Mouse (Mus musculus) liver, postnatal 0 days (tissue): ENCODE results near the gene Serpina3n. TPM values are rescaled to one million over a fixed set of nuclear protein-coding genes. Genes with fewer than 3 reads are reported as not detected.
A peak's percentile ranks its signal among the peaks of the same experiment; 100 is the strongest.

ENCODE experiments used
- ATAC-seq: fragments of 200-750 bp; cut with Nextera tagmentation; 2 replicates; pipeline ENCODE4 v1.8.0; 2017; ENCODE audit warnings: mild to moderate bottlenecking, moderate library complexity
- DNase-seq: peaks from one replicate; pipeline ENCODE4 v3.0.0-alpha.2; 2016
- H3K27ac ChIP-seq: fragments of 300-500 bp; sonication (generic); 2 replicates; pipeline ENCODE4 v1.5.1; 2014; ENCODE audit warnings: antibody characterized with exemption, moderate library complexity, mild to moderate bottlenecking, low read depth
- H3K27me3 ChIP-seq: fragments of 300-500 bp; sonication (generic); 2 replicates; pipeline ENCODE4 v1.6.1; 2014; ENCODE audit warnings: low read length, control low read depth, mixed read lengths; ENCODE audit not compliant: insufficient read depth
- H3K36me3 ChIP-seq: fragments of 300-500 bp; sonication (generic); replicated peaks from 2 replicates; pipeline ENCODE4 v1.6.1; 2014; ENCODE audit warnings: mild to moderate bottlenecking, control low read depth, low read length, moderate library complexity, mixed read lengths; ENCODE audit not compliant: insufficient read depth
- H3K4me1 ChIP-seq: fragments of 300-500 bp; sonication (generic); 2 replicates; pipeline ENCODE4 v1.6.1; 2014; ENCODE audit warnings: antibody characterized with exemption, mild to moderate bottlenecking, control low read depth; ENCODE audit not compliant: insufficient read depth
- H3K4me2 ChIP-seq: fragments of 300-500 bp; sonication (generic); 2 replicates; pipeline ENCODE4 v1.6.1; 2014; ENCODE audit warnings: low read depth, mild to moderate bottlenecking, low read length, moderate library complexity, mixed read lengths
- H3K4me3 ChIP-seq: fragments of 300-500 bp; sonication (generic); 2 replicates; pipeline ENCODE4 v1.5.1; 2014; ENCODE audit warnings: low read depth, low read length
- H3K9ac ChIP-seq: fragments of 300-500 bp; sonication (generic); replicated peaks from 2 replicates; pipeline ENCODE4 v1.6.1; 2014; ENCODE audit warnings: mild to moderate bottlenecking, moderate library complexity
- H3K9me3 ChIP-seq: fragments of 300-500 bp; sonication (generic); 2 replicates; pipeline ENCODE4 v1.6.1; 2016; ENCODE audit warnings: mild to moderate bottlenecking, control low read depth, low read length, mixed read lengths
- CTCF ChIP-seq: sonication (generic); IDR thresholded peaks from 2 replicates; pipeline ENCODE4 v1.5.1; 2016; ENCODE audit warnings: antibody characterized with exemption, low read depth
- EP300 ChIP-seq: IDR thresholded peaks from 2 replicates; pipeline ENCODE4 v1.6.1; 2016; ENCODE audit warnings: antibody characterized with exemption, low read depth, mild to moderate bottlenecking
- WGBS: fragments of 180-500 bp; shearing (Covaris S2); extraction: QIAGEN DNeasy Blood & Tissue Kit; methylation state at CpG from one replicate; pipeline ENCODE4 v1.1.7; 2014; ENCODE audit not compliant: insufficient replicate concordance; 5-methylcytosine and 5-hydroxymethylcytosine counted together
- polyA plus RNA-seq: library from polyadenylated mRNA; unstranded; fragments of >200 nt; fragmentation: Nextera tagmentation; extraction: Ambion mirVana; gene quantifications from 2 replicates; pipeline ENCODE4 v1.2.1, GENCODE M21; 2015

The Serpina3n gene
- polyA plus RNA-seq, 1 experiment from 2014 or later, result 302 TPM

GRCm38 (mm10) chr12:104448099-104448498 is 41.6 kb downstream of the Serpina3n start:
- TF ChIP-seq EP300 (no peak), CTCF (peak; percentile 70)
- Histone ChIP-seq H3K4me2 (no peak overlapping the region), H3K36me3 (no peaks in the 10 kb centered on the region), H3K9me3 (no peaks in the 10 kb centered on the region), H3K27ac (no peak overlapping the region), H3K9ac (no peak overlapping the region), H3K27me3 (no peaks in the 10 kb centered on the region), H3K4me3 (no peak overlapping the region), H3K4me1 (no peaks in the 10 kb centered on the region)
- ATAC-seq (no peak), DNase-seq (peak; percentile 74)
- 36% methylated on average over 13 of the region's 13 CpGs for WGBS

GRCm38 (mm10) chr12:104450257-104450656 is 43.7 kb downstream of the Serpina3n start:
- DNase-seq (no peak), ATAC-seq (no peak)
- no peak for TF ChIP-seq EP300
- no peak for TF ChIP-seq CTCF
- H3K4me2 ChIP-seq, result no peak overlapping the region
- H3K4me3 ChIP-seq, result no peak overlapping the region
- 77% methylated on average over 10 of the region's 10 CpGs for WGBS
- H3K4me1 ChIP-seq, result no peaks in the 10 kb centered on the region
- H3K27ac ChIP-seq, result no peak overlapping the region
- H3K9me3 ChIP-seq, result no peaks in the 10 kb centered on the region
- H3K36me3 ChIP-seq, result no peaks in the 10 kb centered on the region
- H3K27me3 ChIP-seq, result no peaks in the 10 kb centered on the region
- no peak overlapping the region for H3K9ac ChIP-seq

- no peaks in the 10 kb centered on the region for H3K36me3 ChIP-seq
- no peaks in the 10 kb centered on the region for H3K9me3 ChIP-seq
- H3K4me2 ChIP-seq, result no peak overlapping the region
- no peaks in the 10 kb centered on the region for H3K4me1 ChIP-seq
- no peak overlapping the region for H3K9ac ChIP-seq
- H3K4me3 ChIP-seq, result no peak overlapping the region
- 60% methylated on average over 1 of the region's 1 CpGs for WGBS
- no peaks in the 10 kb centered on the region for H3K27me3 ChIP-seq
- DNase-seq, result no peak
- TF ChIP-seq EP300, result no peak
- TF ChIP-seq CTCF, result no peak
- no peak for ATAC-seq
- H3K27ac ChIP-seq, result no peak overlapping the region
These were observed 46.5 kb downstream of the Serpina3n start for GRCm38 (mm10) chr12:104453002-104453401.

GRCm38 (mm10) chr12:104459377-104459776 is 52.8 kb downstream of the Serpina3n start:
- WGBS, result 61% methylated on average over 6 of the region's 6 CpGs
- ATAC-seq (no peak), DNase-seq (no peak)
- no peaks in the 10 kb centered on the region for H3K27me3 ChIP-seq
- TF ChIP-seq EP300 (no peak), CTCF (0 out of 2 replicates have a peak, but pooled peaks have one; percentile 7)
- no peak overlapping the region for H3K4me3 ChIP-seq
- H3K4me2 ChIP-seq, result no peak overlapping the region
- no peak overlapping the region for H3K27ac ChIP-seq
- no peaks in the 10 kb centered on the region for H3K9me3 ChIP-seq
- no peaks in the 10 kb centered on the region for H3K36me3 ChIP-seq
- no peak overlapping the region for H3K9ac ChIP-seq
- H3K4me1 ChIP-seq, result no peaks in the 10 kb centered on the region

- Histone ChIP-seq H3K4me3 (no peak overlapping the region), H3K27ac (no peak overlapping the region), H3K4me2 (no peak overlapping the region), H3K36me3 (no peaks in the 10 kb centered on the region), H3K9me3 (no peaks in the 10 kb centered on the region), H3K27me3 (no peaks in the 10 kb centered on the region), H3K4me1 (no peaks in the 10 kb centered on the region), H3K9ac (no peak overlapping the region)
- ATAC-seq (no peak), DNase-seq (no peak)
- TF ChIP-seq CTCF (no peak), EP300 (no peak)
- WGBS, result 39% methylated on average over 8 of the region's 8 CpGs
These were observed 54.8 kb downstream of the Serpina3n start for GRCm38 (mm10) chr12:104461372-104461771.

Other genes starting within 250 kb of the Serpina3n start
- gene Serpina3f, start 192.2 kb upstream of the Serpina3n start, polyA plus RNA-seq, result 2.5 and 4.1 TPM in 2 replicates
- gene Serpina3g, start 170.5 kb upstream of the Serpina3n start, polyA plus RNA-seq, result 18.2 and 21.9 TPM in 2 replicates
- 0.44 and 0.95 TPM in 2 replicates for gene Serpina3i, start 143.6 kb upstream of the Serpina3n start, polyA plus RNA-seq
- not detected in 2 replicates for gene Serpina3j, start 92.2 kb upstream of the Serpina3n start, polyA plus RNA-seq
- 407 and 479 TPM in 2 replicates for gene Serpina3k, start 68.2 kb upstream of the Serpina3n start, polyA plus RNA-seq
- gene Serpina3m, start 68.2 kb upstream of the Serpina3n start, polyA plus RNA-seq, result 325 and 370 TPM in 2 replicates
- gene Gsc, start 66.6 kb downstream of the Serpina3n start, polyA plus RNA-seq, result not detected in 2 replicates